Mouse (Mus musculus): ENCODE data around the gene AW549877. TPM values are rescaled to one million over a fixed set of nuclear protein-coding genes. Genes with fewer than 3 reads are reported as not detected.

The AW549877 gene
- polyA plus RNA-seq, 2 experiments: 46.3 to 59.9 TPM

GRCm38 (mm10) chr15:3970193-3970592, 25.4 kb downstream of the AW549877 start:
- Histone ChIP-seq H3K4me3 (replicated peaks; ENCODE audit: low read length) (no peak overlapping the region), H3K36me3 (ENCODE audit: control insufficient read depth, insufficient read depth, low read length) (0 out of 2 replicates have a peak, but pooled peaks cover 9% of the 10 kb centered on the region), H3K9me3 (ENCODE audit: control insufficient read depth, low read length) (no peaks in the 10 kb centered on the region), H3K4me1 (ENCODE audit: control insufficient read depth, insufficient read depth, low read length) (no peaks in the 10 kb centered on the region), H3K4me2 (replicated peaks; ENCODE audit: low read depth, low read length, severe bottlenecking) (no peak overlapping the region), H3K9ac (ENCODE audit: low read depth, low read length, severe bottlenecking) (no peak overlapping the region), H3K27me3 (ENCODE audit: control insufficient read depth, insufficient read depth, low read length) (no peaks in the 10 kb centered on the region), H3K27ac (replicated peaks; ENCODE audit: low read depth, low read length) (no peak overlapping the region)
- TF ChIP-seq POLR2A (IDR thresholded peaks at IDR 0.05; ENCODE audit: borderline replicate concordance, extremely low read depth, insufficient read depth, insufficient read length): no peak
- ATAC-seq (ENCODE audit: low FRiP score, low read depth) (no peak), DNase-seq (ENCODE audit: low spot score) (no peak)
- 91% methylated on average over 6 of the region's 6 CpGs for WGBS

DNA sequence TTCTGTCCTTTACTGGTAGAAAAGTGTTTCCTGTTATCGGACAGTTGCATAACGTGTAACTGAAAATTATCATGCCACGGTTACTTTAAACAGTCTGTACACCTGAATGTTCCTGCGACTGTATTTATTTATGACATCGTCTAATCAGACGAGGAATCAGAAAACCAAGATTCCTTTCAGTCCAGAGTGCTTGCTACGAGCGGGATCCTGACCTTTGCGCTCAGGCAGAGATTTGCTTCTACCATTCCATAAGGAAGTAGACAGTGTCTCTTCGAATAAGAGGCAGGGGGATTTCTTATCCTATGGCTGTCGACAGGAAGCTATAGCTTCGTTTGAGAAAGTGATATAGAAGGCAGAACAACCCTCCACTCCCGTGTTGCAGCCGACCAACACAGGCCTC, 25.8 kb downstream of the AW549877 start:
- no peak for TF ChIP-seq POLR2A (IDR thresholded peaks at IDR 0.05; ENCODE audit: borderline replicate concordance, extremely low read depth, insufficient read depth, insufficient read length)
- DNase-seq (ENCODE audit: low spot score) (no peak), ATAC-seq (ENCODE audit: low FRiP score, low read depth) (no peak)
- Histone ChIP-seq H3K4me3 (replicated peaks; ENCODE audit: low read length) (no peak overlapping the region), H3K27me3 (ENCODE audit: control insufficient read depth, insufficient read depth, low read length) (no peaks in the 10 kb centered on the region), H3K36me3 (ENCODE audit: control insufficient read depth, insufficient read depth, low read length) (0 out of 2 replicates have a peak, but pooled peaks cover 9% of the 10 kb centered on the region), H3K27ac (replicated peaks; ENCODE audit: low read depth, low read length) (no peak overlapping the region), H3K4me2 (replicated peaks; ENCODE audit: low read depth, low read length, severe bottlenecking) (no peak overlapping the region), H3K9ac (ENCODE audit: low read depth, low read length, severe bottlenecking) (no peak overlapping the region), H3K4me1 (ENCODE audit: control insufficient read depth, insufficient read depth, low read length) (no peaks in the 10 kb centered on the region), H3K9me3 (ENCODE audit: control insufficient read depth, low read length) (no peaks in the 10 kb centered on the region)
- WGBS: 87% methylated on average over 14 of the region's 14 CpGs

DNA sequence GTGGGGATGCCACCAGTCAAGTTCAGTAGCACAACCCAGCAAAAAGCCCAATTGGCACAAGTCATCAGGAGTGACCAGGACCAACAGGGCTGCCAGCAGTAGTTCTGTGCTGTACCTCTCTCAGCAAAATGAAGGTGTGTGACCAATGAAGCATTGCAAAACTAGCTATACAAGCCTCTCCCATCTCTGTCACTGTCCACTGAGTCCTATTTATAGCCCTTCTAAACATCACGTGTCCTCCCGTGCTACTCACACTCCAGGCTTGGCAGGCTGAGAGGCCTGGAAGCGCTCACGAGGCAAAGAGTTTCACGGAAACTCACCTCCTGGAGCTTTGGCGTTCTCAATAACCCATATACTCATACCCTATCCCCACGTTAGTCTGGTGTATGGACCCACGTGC, 33.3 kb downstream of the AW549877 start:
- no peaks in the 10 kb centered on the region for H3K36me3 ChIP-seq (ENCODE audit: control insufficient read depth, insufficient read depth, low read length)
- H3K4me3 ChIP-seq (replicated peaks; ENCODE audit: low read length): no peak overlapping the region
- H3K9ac ChIP-seq (ENCODE audit: low read depth, low read length, severe bottlenecking): no peak overlapping the region
- H3K4me2 ChIP-seq (replicated peaks; ENCODE audit: low read depth, low read length, severe bottlenecking): no peak overlapping the region
- no peak for DNase-seq (ENCODE audit: low spot score)
- TF ChIP-seq POLR2A (IDR thresholded peaks at IDR 0.05; ENCODE audit: borderline replicate concordance, extremely low read depth, insufficient read depth, insufficient read length): no peak
- WGBS: 80% methylated on average over 8 of the region's 8 CpGs
- no peak overlapping the region for H3K27ac ChIP-seq (replicated peaks; ENCODE audit: low read depth, low read length)
- ATAC-seq (ENCODE audit: low FRiP score, low read depth): no peak
- no peaks in the 10 kb centered on the region for H3K9me3 ChIP-seq (ENCODE audit: control insufficient read depth, low read length)
- no peaks in the 10 kb centered on the region for H3K4me1 ChIP-seq (ENCODE audit: control insufficient read depth, insufficient read depth, low read length)
- no peaks in the 10 kb centered on the region for H3K27me3 ChIP-seq (ENCODE audit: control insufficient read depth, insufficient read depth, low read length)

- ATAC-seq (ENCODE audit: low FRiP score, low read depth): no peak
- WGBS: 70% methylated on average over 1 of the region's 1 CpGs
Measured at GRCm38 (mm10) chr15:3960094-3960493, 35.5 kb downstream of the AW549877 start.

GRCm38 (mm10) chr15:3957982-3958381, 37.6 kb downstream of the AW549877 start:
- TF ChIP-seq POLR2A (IDR thresholded peaks at IDR 0.05; ENCODE audit: borderline replicate concordance, extremely low read depth, insufficient read depth, insufficient read length): no peak
- Histone ChIP-seq H3K36me3 (ENCODE audit: control insufficient read depth, insufficient read depth, low read length) (no peaks in the 10 kb centered on the region), H3K4me2 (replicated peaks; ENCODE audit: low read depth, low read length, severe bottlenecking) (no peak overlapping the region), H3K9me3 (ENCODE audit: control insufficient read depth, low read length) (no peaks in the 10 kb centered on the region), H3K4me1 (ENCODE audit: control insufficient read depth, insufficient read depth, low read length) (no peaks in the 10 kb centered on the region), H3K9ac (ENCODE audit: low read depth, low read length, severe bottlenecking) (no peak overlapping the region), H3K27me3 (ENCODE audit: control insufficient read depth, insufficient read depth, low read length) (no peaks in the 10 kb centered on the region), H3K4me3 (replicated peaks; ENCODE audit: low read length) (no peak overlapping the region), H3K27ac (replicated peaks; ENCODE audit: low read depth, low read length) (no peak overlapping the region)
- WGBS: 24% methylated on average over 4 of the region's 4 CpGs
- ATAC-seq (ENCODE audit: low FRiP score, low read depth): no peak
- peak; percentile 67 for DNase-seq (ENCODE audit: low spot score)

More at GRCm38 (mm10) chr15:3960094-3960493, 35.5 kb downstream of the AW549877 start:
- Histone ChIP-seq H3K9ac (ENCODE audit: low read depth, low read length, severe bottlenecking) (no peak overlapping the region), H3K36me3 (ENCODE audit: control insufficient read depth, insufficient read depth, low read length) (no peaks in the 10 kb centered on the region), H3K4me3 (replicated peaks; ENCODE audit: low read length) (no peak overlapping the region), H3K27ac (replicated peaks; ENCODE audit: low read depth, low read length) (no peak overlapping the region), H3K9me3 (ENCODE audit: control insufficient read depth, low read length) (no peaks in the 10 kb centered on the region), H3K4me2 (replicated peaks; ENCODE audit: low read depth, low read length, severe bottlenecking) (no peak overlapping the region), H3K4me1 (ENCODE audit: control insufficient read depth, insufficient read depth, low read length) (no peaks in the 10 kb centered on the region), H3K27me3 (ENCODE audit: control insufficient read depth, insufficient read depth, low read length) (no peaks in the 10 kb centered on the region)
- no peak for TF ChIP-seq POLR2A (IDR thresholded peaks at IDR 0.05; ENCODE audit: borderline replicate concordance, extremely low read depth, insufficient read depth, insufficient read length)
- no peak for DNase-seq (ENCODE audit: low spot score)

DNA sequence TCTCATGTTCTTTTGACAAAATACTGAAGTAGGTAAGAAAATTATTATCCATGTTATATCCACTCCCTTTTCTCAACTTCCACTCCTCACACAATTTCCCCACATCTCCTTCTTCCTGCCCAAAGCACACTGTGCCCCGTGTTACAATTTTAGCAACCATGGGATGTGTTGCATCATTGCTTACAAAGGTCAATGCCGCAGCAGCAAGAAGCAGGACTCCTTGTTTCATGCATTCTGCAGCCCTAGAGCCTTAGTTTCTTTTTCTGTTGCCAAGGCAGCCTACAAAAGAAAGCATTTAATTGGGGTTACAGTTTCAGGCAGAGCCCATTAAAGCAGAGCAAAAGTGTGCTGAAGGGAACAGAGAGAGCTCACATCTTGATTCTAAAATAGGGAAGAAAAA, 40.6 kb downstream of the AW549877 start:
- 71% methylated on average over 2 of the region's 2 CpGs for WGBS

More for the DNA sequence above, 40.6 kb downstream of the AW549877 start:
- Histone ChIP-seq H3K36me3 (ENCODE audit: control insufficient read depth, insufficient read depth, low read length) (no peaks in the 10 kb centered on the region), H3K4me2 (replicated peaks; ENCODE audit: low read depth, low read length, severe bottlenecking) (no peak overlapping the region), H3K9me3 (ENCODE audit: control insufficient read depth, low read length) (no peaks in the 10 kb centered on the region), H3K27me3 (ENCODE audit: control insufficient read depth, insufficient read depth, low read length) (no peaks in the 10 kb centered on the region), H3K27ac (replicated peaks; ENCODE audit: low read depth, low read length) (no peak overlapping the region), H3K4me3 (replicated peaks; ENCODE audit: low read length) (no peak overlapping the region), H3K4me1 (ENCODE audit: control insufficient read depth, insufficient read depth, low read length) (no peaks in the 10 kb centered on the region), H3K9ac (ENCODE audit: low read depth, low read length, severe bottlenecking) (no peak overlapping the region)
- TF ChIP-seq POLR2A (IDR thresholded peaks at IDR 0.05; ENCODE audit: borderline replicate concordance, extremely low read depth, insufficient read depth, insufficient read length): no peak
- ATAC-seq (ENCODE audit: low FRiP score, low read depth) (no peak), DNase-seq (ENCODE audit: low spot score) (no peak)

Data from limb, embryonic 14.5 days (tissue).